Mouse (Mus musculus): ENCODE measurements at regions not wholly inside any gene's neighbourhood (a gene's known extent, or its start where the extent isn't known, plus 50 kb on each side); places are given as distances from the start of the nearest gene placed in this dataset.

GRCm38 (mm10) chr14:72850884-72851283, 141.1 kb upstream of the Fndc3a start:
- DNase-seq = no peak

- DNase-seq = no peak
These were observed 138.6 kb upstream of the Fndc3a start for GRCm38 (mm10) chr14:72848271-72848955.

GRCm38 (mm10) chr14:72847466-72847865, 137.7 kb upstream of the Fndc3a start:
- no peak for DNase-seq

- no peak for DNase-seq
These were observed 136.0 kb upstream of the Fndc3a start for GRCm38 (mm10) chr14:72845621-72846440.

- peak in 1 of 2 experiments; percentile 6 for DNase-seq
These were observed 135.1 kb upstream of the Fndc3a start for GRCm38 (mm10) chr14:72844753-72845369.

- DNase-seq = no peak
These were observed 131.9 kb upstream of the Fndc3a start for GRCm38 (mm10) chr14:72841753-72842152.

GRCm38 (mm10) chr14:72835158-72835557, 125.4 kb upstream of the Fndc3a start:
- no peak for DNase-seq

GRCm38 (mm10) chr14:72829261-72829660, 119.5 kb upstream of the Fndc3a start:
- DNase-seq = peak; percentile 16 to 39

- DNase-seq = peak in 1 of 2 experiments; percentile 16
These were observed 115.7 kb upstream of the Fndc3a start for GRCm38 (mm10) chr14:72825549-72825948.

GRCm38 (mm10) chr14:72822231-72822615, 112.4 kb upstream of the Fndc3a start:
- no peak for DNase-seq

GRCm38 (mm10) chr14:72821517-72822230, 111.9 kb upstream of the Fndc3a start:
- DNase-seq = no peak

GRCm38 (mm10) chr14:72819037-72819436, 109.2 kb upstream of the Fndc3a start:
- no peak for DNase-seq

- DNase-seq = no peak
These were observed 108.0 kb upstream of the Fndc3a start for GRCm38 (mm10) chr14:72817764-72818163.

GRCm38 (mm10) chr14:72816847-72817246, 107.0 kb upstream of the Fndc3a start:
- DNase-seq = peak; percentile 16 to 17

- DNase-seq = no peak
These were observed 99.3 kb upstream of the Fndc3a start for GRCm38 (mm10) chr14:72809138-72809537.

GRCm38 (mm10) chr14:72807947-72808346, 98.1 kb upstream of the Fndc3a start:
- no peak for DNase-seq

- no peak for DNase-seq
These were observed 97.5 kb upstream of the Fndc3a start for GRCm38 (mm10) chr14:72807286-72807685.

GRCm38 (mm10) chr14:72806598-72806997, 96.8 kb upstream of the Fndc3a start:
- no peak for DNase-seq

- DNase-seq = no peak
These were observed 93.8 kb upstream of the Fndc3a start for GRCm38 (mm10) chr14:72803579-72803978.

- DNase-seq = no peak
These were observed 80.9 kb upstream of the Fndc3a start for GRCm38 (mm10) chr14:72790654-72791053.

- DNase-seq = no peak
These were observed 77.1 kb upstream of the Fndc3a start for GRCm38 (mm10) chr14:72786929-72787328.

GRCm38 (mm10) chr14:72783248-72783647, 73.4 kb upstream of the Fndc3a start:
- DNase-seq = peak; percentile 19 to 45

GRCm38 (mm10) chr14:72779446-72779845, 69.6 kb upstream of the Fndc3a start:
- DNase-seq = no peak

Data from kidney, postnatal 4 days (tissue).